Mouse (Mus musculus): Measurements from ENCODE around the gene Otud7a. TPM values are rescaled to one million over a fixed set of nuclear protein-coding genes. Genes with fewer than 3 reads are reported as not detected.

Gene Otud7a
- total RNA-seq, 2 experiments from 2014 or later: not detected

DNA sequence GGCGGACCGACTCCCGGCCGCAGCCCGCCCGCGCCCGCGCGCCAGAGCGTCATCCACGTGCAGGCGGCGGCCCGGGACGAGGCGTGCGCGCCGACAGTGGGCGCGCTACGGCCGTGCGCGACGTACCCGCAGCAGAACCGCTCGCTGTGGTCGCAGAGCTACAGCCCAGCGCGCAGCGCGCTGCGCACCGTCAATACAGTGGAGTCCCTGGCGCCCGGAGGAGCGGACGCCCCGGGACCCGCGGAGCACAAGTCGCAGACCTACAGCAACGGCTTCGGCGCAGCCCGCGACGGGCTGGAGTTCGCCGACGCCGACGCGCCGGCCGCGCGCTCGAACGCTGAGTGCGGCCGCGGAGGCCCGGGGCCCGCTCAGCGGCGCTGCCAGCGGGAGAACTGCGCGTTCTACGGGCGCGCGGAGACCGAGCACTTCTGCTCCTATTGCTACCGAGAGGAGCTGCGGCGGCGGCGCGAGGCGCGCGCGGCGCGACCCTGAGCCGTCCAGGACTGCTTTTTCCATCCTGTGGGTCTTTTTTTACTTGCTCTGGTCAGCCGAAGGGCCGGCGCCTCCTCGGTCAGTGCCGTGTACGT lies 313.8 kb downstream of the Otud7a start:
- ATAC-seq (replicated peaks; ENCODE audit: low FRiP score, poor library complexity, severe bottlenecking): no peak

DNA sequence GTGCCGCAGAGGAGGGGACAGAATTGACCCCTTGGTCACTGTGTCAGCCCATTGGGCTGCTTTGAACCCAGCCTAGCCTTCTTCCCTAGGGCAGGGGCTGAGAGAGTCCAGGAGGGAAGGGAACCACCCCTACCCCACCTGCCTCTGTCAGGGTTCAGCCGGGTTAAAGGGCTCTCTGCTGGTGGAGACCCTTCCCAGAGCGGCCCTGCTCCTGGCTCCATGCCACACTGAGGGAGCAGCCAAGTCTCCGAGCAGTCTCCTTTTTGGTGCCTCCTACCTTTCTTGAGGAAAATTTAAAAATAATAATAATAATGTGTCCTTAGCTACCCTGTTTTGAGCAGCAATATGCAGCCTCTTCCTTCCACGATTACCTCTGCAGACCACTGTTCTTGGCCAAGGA lies 315.1 kb downstream of the Otud7a start:
- ATAC-seq (replicated peaks; ENCODE audit: low FRiP score, poor library complexity, severe bottlenecking): no peak

DNA sequence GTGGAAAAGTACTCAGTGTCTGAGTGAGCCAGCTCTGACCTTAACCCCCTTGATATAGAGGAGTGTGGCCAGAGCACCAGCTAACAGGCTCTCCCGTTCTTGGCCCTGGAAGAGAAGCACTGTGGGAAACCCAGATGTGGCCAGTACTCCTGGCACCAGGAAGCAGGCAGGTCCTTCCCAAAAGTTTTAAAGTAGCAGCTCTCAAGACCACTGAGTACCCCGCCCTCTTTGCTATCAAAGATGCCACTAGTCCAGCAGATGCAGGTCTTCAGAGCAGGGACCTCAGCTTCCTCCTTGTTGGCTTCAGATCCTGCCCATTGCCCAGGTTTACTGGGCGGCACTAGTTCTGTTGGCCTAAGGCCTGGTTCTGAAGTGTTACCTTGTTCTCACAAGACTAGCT lies 318.0 kb downstream of the Otud7a start:
- ATAC-seq (replicated peaks; ENCODE audit: low FRiP score, poor library complexity, severe bottlenecking): no peak

DNA sequence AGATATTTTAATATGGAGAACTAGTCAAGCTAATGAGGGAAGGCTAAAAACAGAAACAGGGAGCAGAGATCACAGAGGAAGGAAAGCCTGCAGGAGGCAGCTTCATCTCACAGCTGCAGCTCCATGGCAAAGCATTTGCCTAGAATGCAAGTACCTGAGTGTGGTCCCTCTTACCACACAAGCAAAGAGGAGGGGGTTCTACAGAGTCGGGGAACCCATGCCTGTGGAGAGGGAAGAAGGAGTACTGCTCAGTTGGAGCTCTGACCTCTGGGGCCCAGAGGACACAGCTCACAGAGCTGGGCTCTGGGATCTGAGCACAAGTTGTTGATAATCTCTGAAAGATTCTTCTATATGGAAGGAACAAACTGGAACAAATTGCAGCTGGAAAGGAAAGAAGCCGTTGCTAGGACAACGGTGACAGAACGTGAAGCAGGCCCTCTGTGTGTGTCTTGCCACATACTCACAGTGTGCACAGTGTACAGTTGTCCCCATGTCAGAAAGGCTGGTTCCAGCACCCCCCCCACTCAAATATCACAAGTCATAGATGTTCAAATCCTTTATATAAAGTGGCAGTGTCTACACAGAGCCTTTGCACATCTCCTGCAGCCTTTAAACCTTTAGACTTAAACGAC lies 324.0 kb downstream of the Otud7a start:
- ATAC-seq (replicated peaks; ENCODE audit: low FRiP score, poor library complexity, severe bottlenecking): no peak

DNA sequence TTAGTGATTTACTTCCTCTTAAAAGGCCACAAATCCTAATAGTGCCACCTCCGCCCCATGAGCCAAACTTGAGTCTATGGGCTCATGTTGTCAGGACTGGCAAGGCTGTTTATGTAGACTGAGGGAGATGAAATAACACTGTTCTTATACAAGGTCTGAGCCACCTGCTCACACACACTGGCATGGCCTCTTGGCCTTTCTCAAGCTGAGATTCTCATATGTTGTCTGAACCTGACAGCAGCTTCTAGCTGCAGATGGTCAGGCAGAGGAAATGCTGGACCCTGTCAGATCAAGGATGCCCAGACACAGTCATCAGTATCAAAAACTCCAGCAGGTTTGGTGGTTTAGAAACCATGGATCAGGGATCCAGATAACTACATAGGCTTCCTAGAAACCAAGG lies 328.7 kb downstream of the Otud7a start:
- ATAC-seq (replicated peaks; ENCODE audit: low FRiP score, poor library complexity, severe bottlenecking): no peak

DNA sequence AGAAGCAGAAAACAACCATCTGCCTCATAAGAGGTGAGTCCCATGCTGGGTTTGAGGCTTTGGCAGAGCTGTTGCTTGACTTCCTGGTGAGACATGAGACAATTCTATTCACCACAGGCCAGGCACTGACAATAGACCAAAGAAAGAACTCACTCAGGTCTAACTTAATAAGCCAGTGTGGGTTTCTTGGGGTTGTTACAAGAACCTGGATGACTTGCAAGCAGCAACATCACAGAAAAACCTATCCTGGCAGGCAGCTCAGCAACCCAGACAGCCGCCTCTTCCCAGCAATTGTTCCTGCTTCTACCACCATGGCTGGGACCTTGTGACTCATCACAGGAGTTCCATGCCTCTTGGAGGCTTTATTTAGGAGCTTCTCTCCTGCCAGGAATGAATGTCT lies 329.7 kb downstream of the Otud7a start:
- no peak for ATAC-seq (replicated peaks; ENCODE audit: low FRiP score, poor library complexity, severe bottlenecking)

DNA sequence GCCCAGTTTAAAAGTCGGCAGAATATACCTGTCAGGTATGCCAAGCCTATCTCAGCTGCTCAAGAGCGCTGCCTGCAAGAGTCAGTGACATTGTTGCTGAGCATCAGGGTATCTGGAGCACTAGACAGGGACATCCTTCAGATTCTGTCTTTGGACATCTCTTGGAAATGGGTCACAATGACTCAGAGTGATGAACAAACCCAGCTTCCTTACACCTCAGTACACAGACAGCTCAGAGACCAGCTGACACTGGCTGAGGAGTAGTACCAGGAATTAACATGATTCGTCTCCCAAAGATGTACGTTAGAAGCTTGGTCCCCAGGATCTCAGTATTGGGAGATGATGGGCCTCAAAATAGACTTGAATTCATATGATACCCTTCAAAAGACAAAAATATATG lies 332.8 kb downstream of the Otud7a start:
- no peak for ATAC-seq (replicated peaks; ENCODE audit: low FRiP score, poor library complexity, severe bottlenecking)

DNA sequence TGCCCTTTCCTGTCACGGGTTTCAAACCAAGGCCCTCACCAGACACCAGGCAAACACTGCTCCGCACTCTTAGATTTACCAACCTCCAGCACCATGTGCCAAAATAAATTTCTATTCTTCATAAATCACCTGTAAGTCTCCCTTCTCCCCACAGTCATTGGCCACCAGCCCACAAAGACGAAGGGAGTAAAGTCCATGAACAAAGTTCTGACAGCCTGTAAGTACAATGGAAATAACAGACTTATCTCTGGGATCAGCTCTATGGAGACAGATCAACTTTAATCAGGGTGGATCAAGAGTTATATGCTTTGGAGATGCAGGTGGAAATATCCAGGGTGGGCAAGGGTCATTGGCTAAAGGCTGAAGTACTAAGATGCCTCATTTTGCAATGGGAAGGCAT lies 336.3 kb downstream of the Otud7a start:
- ATAC-seq (replicated peaks; ENCODE audit: low FRiP score, poor library complexity, severe bottlenecking): no peak

DNA sequence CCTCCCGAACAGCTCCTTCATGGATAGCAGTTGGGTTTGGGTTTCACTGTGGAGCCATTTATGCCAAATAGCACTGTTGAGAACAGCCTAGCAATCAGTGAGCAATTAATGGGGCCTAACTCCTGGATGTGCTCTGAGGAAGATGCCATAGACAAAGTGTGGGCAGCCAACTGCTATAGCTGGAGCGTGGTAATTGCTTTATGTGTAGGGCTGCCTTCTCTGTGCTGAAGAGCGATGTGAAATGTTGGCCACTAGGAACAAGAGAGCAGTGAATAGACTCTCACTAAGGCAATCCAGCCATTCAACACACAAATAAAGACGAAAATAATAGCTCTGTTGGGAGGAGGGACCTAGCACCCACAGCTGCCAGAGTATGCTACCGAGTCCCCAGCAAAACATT lies 345.2 kb downstream of the Otud7a start:
- no peak for ATAC-seq (replicated peaks; ENCODE audit: low FRiP score, poor library complexity, severe bottlenecking)

DNA sequence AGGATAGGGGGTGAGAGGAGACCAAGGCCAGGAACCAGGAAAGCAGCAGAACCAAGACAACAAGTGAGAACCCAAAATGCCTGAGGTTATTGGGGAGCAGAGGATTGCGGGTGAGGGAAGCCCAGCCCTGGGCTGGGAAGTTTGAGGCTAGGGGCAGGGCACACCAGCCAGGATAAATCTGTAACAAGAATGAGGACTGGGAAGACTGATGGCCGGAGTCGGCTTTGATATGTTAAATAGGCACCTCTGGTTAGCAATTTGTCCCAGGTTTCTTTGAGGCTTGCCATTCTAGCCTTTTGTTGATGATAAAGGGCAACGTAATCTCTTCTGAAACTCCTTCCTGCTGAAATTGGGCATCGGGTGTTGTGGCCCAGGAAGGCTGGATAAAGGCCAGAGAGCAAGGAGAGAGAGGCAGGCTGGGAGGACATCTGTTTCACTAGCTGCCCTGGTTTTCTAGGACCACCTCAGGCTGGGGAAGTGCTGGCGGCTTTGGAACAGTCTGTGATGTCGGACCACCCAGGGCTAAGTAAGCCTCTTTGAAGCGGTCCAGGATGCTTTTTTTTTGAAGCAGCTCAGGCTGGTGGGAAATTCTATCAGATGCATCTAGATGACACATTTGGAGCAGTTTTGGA lies 351.6 kb downstream of the Otud7a start:
- no peak for ATAC-seq (replicated peaks; ENCODE audit: low FRiP score, poor library complexity, severe bottlenecking)

DNA sequence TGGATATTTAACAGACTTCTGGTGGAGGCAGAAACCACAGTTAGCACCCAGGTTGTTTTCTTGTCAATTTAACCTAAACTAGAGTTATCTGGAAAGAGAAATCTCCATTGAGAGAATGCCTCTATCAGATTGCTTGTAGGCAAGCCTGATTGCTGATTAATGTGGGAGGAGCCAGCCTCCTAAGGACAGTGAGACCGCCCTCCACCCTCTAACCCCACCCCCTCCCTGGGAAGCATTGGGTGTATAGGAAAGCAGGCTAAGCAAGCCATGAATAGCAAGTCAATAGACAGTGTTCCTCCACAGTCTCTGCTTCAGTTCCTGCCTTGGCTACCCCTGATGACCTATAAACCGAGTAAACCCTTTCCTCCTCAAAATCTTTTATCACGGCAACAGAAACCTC lies 353.9 kb downstream of the Otud7a start:
- ATAC-seq (replicated peaks; ENCODE audit: low FRiP score, poor library complexity, severe bottlenecking): no peak

DNA sequence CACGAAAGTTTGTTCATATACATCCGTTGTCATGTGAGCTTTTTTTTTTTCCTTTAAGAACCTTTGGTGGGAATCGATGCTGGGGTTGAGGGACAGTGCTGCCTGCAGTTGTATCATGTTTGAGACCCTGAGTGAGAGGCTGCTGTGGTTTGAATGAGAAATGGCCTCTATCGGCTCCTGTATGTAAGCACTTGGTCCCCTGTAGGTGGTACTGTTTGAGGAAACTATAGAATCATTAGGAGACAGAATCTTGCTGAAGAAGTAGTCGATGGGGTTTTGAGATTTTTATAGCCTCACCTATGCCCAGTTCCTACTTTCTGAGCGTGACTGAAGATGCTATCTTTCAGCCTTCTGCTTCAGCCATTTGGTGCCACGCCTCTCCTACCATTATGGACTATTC lies 354.8 kb downstream of the Otud7a start:
- no peak for ATAC-seq (replicated peaks; ENCODE audit: low FRiP score, poor library complexity, severe bottlenecking)

DNA sequence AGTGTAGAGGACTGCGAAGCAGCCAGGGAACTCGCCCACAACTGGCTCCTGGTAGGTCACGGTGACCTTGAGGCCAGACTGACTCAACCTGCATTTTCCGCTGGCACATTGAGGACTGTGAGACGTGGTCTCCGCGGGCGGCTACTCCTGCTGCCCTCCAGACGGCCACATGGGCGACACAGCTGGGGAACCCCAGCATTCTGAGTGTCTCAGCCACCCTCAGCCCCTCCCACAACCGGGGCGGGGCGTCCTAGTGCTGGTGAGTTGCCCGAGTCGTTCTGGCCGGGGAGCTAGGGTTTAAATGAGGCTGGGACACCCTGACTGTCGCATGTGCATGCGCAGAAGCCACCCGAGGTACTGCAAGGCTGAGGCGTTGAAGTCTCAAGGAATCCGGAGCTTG lies 358.2 kb downstream of the Otud7a start:
- ATAC-seq (replicated peaks; ENCODE audit: low FRiP score, poor library complexity, severe bottlenecking): no peak

Other genes with a start within 250 kb of the Otud7a start
- not detected in 2 replicates for gene Chrna7, start 232.2 kb upstream of the Otud7a start, total RNA-seq (2015; ENCODE audit: low replicate concordance)
- gene Chrna7, start 232.2 kb upstream of the Otud7a start, total RNA-seq (2017; ENCODE audit: low replicate concordance): not detected in 2 replicates